Mouse (Mus musculus): ENCODE measurements around the gene Mettl7a1.
"Not testable (repeated sequence)": the region's sequence is repeated elsewhere in the genome, so short reads cannot be mapped to it uniquely, and the experiment has no call there.

The Mettl7a1 gene

DNA sequence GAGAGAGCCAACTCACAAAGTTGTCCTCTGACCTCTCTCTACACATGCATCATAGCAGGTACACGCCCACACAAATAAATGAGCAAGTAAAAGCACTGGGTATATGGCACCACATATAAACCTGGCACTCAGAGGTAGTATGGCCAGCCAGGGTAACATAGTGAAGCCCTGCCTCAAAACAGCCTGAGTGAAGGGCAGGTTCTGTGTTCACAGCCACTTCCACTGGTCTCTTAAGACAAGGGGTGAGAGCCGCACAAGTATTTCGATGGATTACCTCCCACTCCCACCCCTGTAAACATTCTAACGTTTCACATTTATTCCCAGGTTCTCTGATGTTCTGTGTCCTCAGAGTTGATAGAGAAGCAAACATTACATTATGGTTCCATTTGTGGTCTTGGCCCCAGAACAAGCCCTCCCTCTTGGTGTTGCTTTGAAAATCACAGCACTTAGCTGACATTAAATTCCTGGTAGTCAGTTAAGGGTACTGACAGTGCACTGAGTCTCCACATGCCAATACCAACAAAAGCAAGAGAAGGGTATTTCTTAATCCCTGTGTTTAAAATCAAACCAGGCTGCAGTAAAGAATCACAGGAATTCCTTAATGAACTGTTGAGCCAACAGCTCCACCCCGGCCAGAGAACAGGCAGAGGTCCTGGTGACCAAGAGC lies 37.5 kb downstream of the Mettl7a1 start:
- DNase-seq (ENCODE audit: extremely low spot score, low spot score) = not testable (repeated sequence)

GRCm38 (mm10) chr15:100345484-100345883 lies 41.5 kb downstream of the Mettl7a1 start:
- no peak for DNase-seq (ENCODE audit: extremely low spot score, low spot score)

DNA sequence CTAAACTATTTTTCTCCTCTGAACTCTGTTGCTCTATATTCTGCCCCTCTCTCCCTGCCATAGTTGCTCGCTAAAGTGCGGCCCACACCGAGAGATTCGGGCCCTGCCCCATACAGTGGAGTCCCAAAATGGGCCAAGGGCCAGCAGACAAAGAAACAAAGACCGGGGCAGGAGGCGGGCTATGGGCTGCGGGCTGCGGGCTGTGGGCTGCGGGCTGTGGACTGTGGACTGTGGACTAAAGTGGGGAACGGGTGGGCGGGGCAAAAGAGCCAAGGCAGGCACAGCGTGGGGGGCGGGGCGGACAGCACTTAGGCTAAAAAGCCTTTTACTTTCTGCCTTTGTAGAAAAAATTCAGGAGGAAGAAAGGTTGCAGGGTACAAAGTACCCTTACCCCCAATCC lies 42.8 kb downstream of the Mettl7a1 start:
- no peak for DNase-seq (ENCODE audit: extremely low spot score, low spot score)

- no peak for DNase-seq (ENCODE audit: extremely low spot score, low spot score)
These were observed 45.6 kb downstream of the Mettl7a1 start for GRCm38 (mm10) chr15:100349496-100349895.

GRCm38 (mm10) chr15:100351501-100352060 lies 47.6 kb downstream of the Mettl7a1 start:
- DNase-seq (ENCODE audit: extremely low spot score, low spot score) = no peak

DNA sequence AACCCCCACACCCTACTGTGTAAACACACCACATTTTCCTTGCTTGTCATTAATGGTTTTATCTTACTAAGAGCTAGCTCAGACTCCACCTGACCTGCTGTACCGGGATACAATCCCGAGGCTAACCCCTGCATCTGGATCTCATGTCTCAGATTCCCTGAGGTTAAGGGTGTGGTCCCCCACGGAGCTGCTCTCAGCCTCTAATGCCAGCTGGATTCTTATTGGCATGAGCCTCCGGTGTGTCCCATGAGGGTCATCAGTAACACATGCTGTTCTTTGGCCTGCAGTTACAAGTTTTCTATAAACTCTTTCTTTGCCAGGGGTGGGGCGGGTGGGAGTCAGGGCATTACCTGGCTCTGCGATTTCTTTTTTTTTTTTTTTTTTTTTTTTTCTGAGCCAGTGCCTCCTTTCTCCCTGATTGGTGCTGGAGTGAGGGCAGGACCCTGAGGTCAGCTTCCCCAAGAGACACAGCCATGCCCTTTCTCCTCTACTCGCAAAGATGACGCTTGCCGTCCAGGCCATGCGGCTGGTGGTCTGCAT lies 48.8 kb downstream of the Mettl7a1 start, which contains the start of the genes Methig1 and Mettl7a2:
Gene Methig1 (plus strand): TSS at position 439 of the 540 bp plus-strand sequence.
Gene Mettl7a2 (plus strand): TSS at position 490 of the 540 bp plus-strand sequence.
- no peak for DNase-seq (ENCODE audit: extremely low spot score, low spot score)

- not testable (repeated sequence) for DNase-seq (ENCODE audit: extremely low spot score, low spot score)
These were observed 49.5 kb downstream of the Mettl7a1 start for GRCm38 (mm10) chr15:100353399-100353798.

DNA sequence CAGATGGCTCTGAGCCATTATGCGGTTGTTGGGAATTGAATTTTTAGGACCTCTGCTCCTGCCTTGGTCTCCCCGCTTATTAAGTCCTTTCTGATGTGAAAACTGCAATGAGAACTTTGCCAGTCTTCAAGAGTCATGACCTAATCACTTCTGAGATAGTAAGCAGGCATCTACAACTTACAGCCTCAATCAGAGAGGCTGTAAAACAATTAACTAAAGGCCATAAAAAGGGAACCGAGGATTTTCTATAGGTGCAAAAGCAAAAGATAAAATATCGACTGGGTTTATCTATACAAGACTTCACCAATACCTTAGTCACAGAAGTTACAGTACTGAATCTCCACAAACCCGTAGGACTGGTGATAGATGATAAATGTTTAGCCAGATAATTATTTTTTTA lies 51.9 kb downstream of the Mettl7a1 start:
- no peak for DNase-seq (ENCODE audit: extremely low spot score, low spot score)

DNA sequence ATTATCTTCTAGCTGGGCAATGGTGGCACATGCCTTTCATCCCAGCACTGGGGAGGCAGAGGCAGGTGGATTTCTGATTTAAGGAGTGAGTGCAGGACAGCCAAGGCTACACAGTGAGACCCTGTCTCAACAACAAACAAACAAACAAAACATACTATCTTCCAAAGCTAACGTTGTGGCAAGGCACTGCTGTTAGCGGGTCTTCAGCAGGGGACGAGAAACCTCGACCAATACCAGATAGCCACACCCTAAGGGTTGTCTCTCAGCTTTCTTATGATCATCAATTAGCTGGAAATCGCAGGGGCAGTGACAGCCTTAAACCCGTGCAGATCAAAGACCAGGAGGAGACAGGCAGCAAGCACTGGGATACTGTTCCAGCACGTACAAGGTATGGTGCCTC lies 60.3 kb downstream of the Mettl7a1 start, which contains the start of gene Higd1c:
Gene Higd1c (plus strand): TSS at position 301 of the 400 bp plus-strand sequence.
- no peak for DNase-seq (ENCODE audit: extremely low spot score, low spot score)

- not testable (repeated sequence) for DNase-seq (ENCODE audit: extremely low spot score, low spot score)
These were observed 62.0 kb downstream of the Mettl7a1 start for GRCm38 (mm10) chr15:100365967-100366366.

DNA sequence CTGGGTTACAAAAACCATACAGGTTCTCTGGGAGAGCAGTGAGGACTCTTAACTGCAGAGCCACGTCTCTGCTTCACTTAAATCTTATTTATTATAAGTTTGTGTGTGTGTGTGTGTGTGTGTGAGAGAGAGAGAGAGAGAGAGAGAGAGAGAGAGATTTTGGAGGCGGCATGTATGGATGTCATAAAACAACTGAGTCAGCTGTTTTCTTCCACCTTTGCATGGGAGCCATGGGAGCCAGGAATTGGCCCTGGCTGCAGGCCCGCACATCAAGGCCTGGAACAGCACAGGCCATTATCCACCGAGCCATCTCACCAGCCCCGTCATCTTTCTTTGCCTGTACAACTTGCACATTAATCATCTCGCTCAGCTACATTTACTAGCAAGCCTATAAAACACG lies 63.2 kb downstream of the Mettl7a1 start:
- no peak for DNase-seq (ENCODE audit: extremely low spot score, low spot score)

- peak; percentile 49 for DNase-seq (ENCODE audit: extremely low spot score, low spot score)
These were observed 71.1 kb downstream of the Mettl7a1 start for GRCm38 (mm10) chr15:100375066-100375465.

DNA sequence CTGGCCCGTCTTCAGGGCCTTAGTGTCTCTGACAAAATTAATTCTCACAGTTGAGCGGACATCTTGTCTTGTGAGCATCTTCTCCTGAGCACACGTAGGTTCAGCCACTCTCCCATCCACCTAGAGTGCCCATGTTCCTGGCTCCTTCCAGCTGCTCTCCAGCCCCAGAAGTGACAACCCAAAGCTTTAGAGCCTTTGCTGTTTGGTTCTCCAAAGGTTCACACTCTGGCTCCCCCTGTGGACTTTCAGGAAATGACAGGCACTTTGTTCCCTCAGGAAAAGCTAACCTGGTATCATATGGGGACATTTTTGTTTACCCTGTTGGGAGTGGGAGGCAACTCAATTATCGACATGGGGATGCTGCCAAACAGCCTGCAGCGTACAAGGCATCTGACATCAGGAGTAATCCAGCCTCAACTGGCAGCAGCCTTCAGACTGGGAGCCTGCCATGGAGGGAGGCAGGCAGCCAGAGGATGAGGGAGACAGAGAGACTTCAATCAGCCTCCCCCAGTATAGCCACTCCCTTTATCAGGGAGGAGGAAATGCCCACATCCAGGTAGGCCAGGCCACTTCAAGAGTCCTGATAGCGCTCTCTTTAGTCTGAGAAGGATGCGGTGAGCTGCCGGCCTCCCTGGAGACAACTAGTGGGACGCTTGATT lies 74.0 kb downstream of the Mettl7a1 start:
- DNase-seq (ENCODE audit: extremely low spot score, low spot score) = not testable (repeated sequence)

Data from neural tube, embryonic 10.5 days (tissue).